Mouse (Mus musculus) NIH3T3 (cell line): ENCODE measurements at regions not wholly inside any gene's neighbourhood (a gene's known extent, or its start where the extent isn't known, plus 50 kb on each side); places are given as distances from the start of the nearest gene placed in this dataset.

ENCODE experiments used
- DNase-seq: peaks from one replicate; pipeline ENCODE4 v3.0.0-alpha.2; 2012; ENCODE audit warnings: low read depth

GRCm38 (mm10) chr19:49563612-49564256 lies 1114.7 kb downstream of the Sorcs1 start:
- no peak for DNase-seq

- DNase-seq = peak; percentile 58
Measured at GRCm38 (mm10) chr19:49539445-49540407, 1138.7 kb downstream of the Sorcs1 start.
